Mouse (Mus musculus) lung, adult 2 months (tissue): ENCODE measurements around the gene Cep131. TPM values are rescaled to one million over a fixed set of nuclear protein-coding genes. Genes with fewer than 3 reads are reported as not detected.

Experiments
- DNase-seq: peaks from one replicate; pipeline ENCODE4 v3.0.0; 2022
- H3K4me1 ChIP-seq: fragments of 200-500 bp; 2 replicates; pipeline ENCODE4 v1.6.1; 2011; ENCODE audit warnings: low read length; ENCODE audit not compliant: control insufficient read depth, insufficient read depth
- H3K4me3 ChIP-seq: fragments of 200-500 bp; replicated peaks from 2 replicates; pipeline ENCODE3; 2011; ENCODE audit warnings: low read depth, mild to moderate bottlenecking, control low read depth, low read length; ENCODE audit errors: extremely low read depth
- CTCF ChIP-seq: fragments of 200-500 bp; IDR thresholded peaks from 2 replicates; pipeline ENCODE4 v1.5.1; 2011; ENCODE audit warnings: mild to moderate bottlenecking, low read length, control low read depth; ENCODE audit not compliant: insufficient read depth
- POLR2A ChIP-seq: fragments of 200-500 bp; IDR thresholded peaks from 2 replicates; pipeline ENCODE4 v1.6.1; 2011; ENCODE audit warnings: low read depth, mild to moderate bottlenecking, control low read depth, low read length, borderline replicate concordance; ENCODE audit errors: extremely low read depth
- WGBS: fragments of 180-500 bp; shearing (Covaris S2); methylation state at CpG from one replicate; pipeline ENCODE4 v1.1.7; 2018; 5-methylcytosine and 5-hydroxymethylcytosine counted together
- polyA plus RNA-seq: library from polyadenylated mRNA; depleted of rRNA; stranded (reverse); fragments of >200 nt; gene quantifications from 2 replicates; pipeline ENCODE4 v1.2.3, GENCODE M21; 2012; rRNA removed

Gene Cep131
- 8.5 and 9.2 TPM in 2 replicates for polyA plus RNA-seq

- under 1% methylated on average over 42 of the region's 42 CpGs for WGBS
- H3K4me1 ChIP-seq = peaks cover 5% of the 10 kb centered on the region; the same call in 1 of the 2 replicates
These were observed at the start of gene Cep131 for GRCm38 (mm10) chr11:120086702-120087152. Cep131 (minus strand) TSS chr11:120086827.

DNA sequence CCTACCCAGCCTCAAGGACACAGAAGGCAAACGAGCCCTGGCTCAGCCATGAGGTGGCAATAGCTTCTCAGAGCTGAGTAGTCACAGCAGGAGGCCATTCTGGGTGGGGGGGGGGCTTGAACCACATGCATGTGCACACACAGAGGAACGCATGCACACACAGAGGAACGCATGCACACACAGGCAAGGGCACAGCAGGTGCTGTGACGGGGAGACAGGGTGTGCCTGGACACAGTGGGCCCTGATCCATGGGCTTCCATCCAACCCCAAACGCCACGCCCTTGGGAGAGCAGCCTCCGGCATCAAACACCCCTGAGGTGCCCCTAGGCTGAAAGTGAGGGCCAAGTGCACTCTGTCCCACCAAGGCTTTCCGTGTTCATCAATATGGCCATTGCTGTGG is 49.6 kb upstream of the Cep131 start:
- TF ChIP-seq CTCF = no peak
- no peak for TF ChIP-seq POLR2A
- no peak for DNase-seq
- 65% methylated on average over 8 of the region's 8 CpGs for WGBS
- Histone ChIP-seq H3K4me1 (peaks cover 14% of the 10 kb centered on the region), H3K4me3 (no peak overlapping the region)

More at GRCm38 (mm10) chr11:120086702-120087152, at the start of gene Cep131:
- no peak for TF ChIP-seq CTCF
- peak; percentile 17; the same call in 1 of the 2 replicates for TF ChIP-seq POLR2A
- peak within 1 kb of the TSS; percentile 78 for H3K4me3 ChIP-seq
- peak; percentile 99 for DNase-seq

DNA sequence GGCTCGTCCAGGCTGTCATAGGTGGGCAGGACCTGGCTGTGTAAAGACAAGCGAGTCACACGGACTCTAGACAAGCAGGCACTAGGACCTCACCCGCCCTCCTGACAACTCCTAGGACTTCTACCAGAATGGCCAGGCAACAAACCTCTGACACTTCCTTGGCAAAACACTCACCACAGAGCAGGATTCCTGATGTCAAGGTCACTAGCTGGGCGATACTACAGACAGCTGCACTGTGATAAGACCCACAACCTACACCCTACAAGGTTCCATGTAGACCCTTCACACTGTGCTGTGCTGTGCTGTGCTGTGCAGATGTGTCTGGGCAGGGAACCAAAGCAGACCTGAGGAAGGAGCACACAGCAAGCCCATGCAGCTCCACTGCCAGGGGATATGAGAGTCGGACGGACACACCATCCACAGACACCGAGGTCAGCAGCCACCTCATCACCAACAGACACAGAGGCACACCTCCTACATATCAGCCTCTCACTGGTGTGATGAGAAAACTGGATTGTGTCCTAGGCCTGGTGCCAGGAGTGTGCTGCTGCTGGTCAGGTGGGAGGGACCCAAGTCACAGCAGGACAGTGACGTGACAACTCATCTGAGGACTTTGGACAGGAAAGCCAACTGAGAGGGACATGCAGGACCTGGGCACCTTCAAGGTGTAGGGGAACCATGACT is 48.4 kb upstream of the Cep131 start:
- H3K4me3 ChIP-seq = no peak overlapping the region
- WGBS = 76% methylated on average over 9 of the region's 9 CpGs
- DNase-seq = no peak
- H3K4me1 ChIP-seq = peaks cover 14% of the 10 kb centered on the region
- no peak for TF ChIP-seq POLR2A
- no peak for TF ChIP-seq CTCF

GRCm38 (mm10) chr11:120134148-120134547 is 47.5 kb upstream of the Cep131 start:
- 64% methylated on average over 5 of the region's 5 CpGs for WGBS
- Histone ChIP-seq H3K4me3 (no peak overlapping the region), H3K4me1 (peaks cover 14% of the 10 kb centered on the region)
- no peak for TF ChIP-seq CTCF
- no peak for DNase-seq

DNA sequence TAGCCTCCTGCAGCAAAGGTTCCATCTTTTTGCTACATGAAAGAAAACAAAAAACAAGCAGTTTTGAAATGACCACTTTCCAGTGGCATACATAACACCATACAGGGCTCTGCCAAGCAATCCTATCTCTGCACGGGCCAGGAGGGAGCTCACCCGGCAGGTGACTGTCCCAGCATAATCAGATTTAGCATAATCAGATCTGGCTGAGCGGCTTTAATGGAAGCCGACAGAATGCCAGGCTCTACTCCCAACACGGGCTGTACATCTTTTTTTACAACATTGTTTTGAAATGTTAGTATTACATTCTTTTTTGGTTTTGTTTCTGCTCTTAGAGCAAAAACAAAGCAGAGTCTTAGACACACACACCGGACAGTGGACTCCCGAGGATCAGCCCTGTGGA is 42.7 kb upstream of the Cep131 start:
- H3K4me3 ChIP-seq = no peak overlapping the region
- DNase-seq = no peak
- TF ChIP-seq CTCF (no peak), POLR2A (no peak)
- H3K4me1 ChIP-seq = no peaks in the 10 kb centered on the region
- WGBS = 87% methylated on average over 7 of the region's 7 CpGs

DNA sequence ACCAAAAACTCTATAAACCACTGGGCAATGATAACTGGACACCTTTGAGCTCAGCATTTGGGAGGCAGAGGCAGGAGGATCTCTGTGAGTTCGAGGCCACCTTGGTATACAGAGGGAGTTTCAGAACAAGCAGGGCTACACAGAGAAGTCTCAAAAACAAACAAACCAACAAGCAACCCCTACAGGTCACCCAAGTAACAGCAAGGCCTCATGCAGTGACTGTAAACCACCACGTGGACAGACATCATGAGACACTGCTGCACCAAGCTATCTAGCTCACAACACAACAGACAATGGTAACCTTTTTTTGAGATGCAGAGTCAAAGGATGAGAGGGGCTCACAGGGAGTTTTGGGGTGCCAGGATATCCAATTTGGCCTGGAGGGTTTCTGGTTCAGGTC is 40.2 kb upstream of the Cep131 start:
- WGBS = 90% methylated on average over 2 of the region's 2 CpGs

DNA sequence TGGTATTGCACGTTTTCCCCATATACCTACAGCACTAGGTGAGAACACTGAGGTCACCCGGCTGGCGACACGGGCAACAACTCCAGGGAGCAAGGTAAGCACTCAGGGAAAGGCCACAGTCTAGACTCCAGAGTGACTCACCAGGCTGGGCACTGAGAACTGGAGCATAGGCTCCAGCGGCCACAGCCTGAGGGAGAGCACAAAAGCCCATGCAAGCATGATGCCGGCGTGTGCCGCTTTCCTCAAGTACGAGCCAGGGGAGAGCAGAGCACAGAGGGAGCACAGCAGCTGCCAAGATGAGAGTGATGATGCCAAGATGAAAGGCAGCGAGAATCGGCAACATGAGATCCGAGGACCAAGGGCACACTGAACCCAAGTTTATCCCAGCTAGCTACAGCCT is 35.5 kb upstream of the Cep131 start:
- TF ChIP-seq CTCF (no peak), POLR2A (no peak)
- WGBS = 81% methylated on average over 12 of the region's 12 CpGs
- Histone ChIP-seq H3K4me1 (no peaks in the 10 kb centered on the region), H3K4me3 (no peak overlapping the region)
- no peak for DNase-seq

More for the DNA sequence above, 40.2 kb upstream of the Cep131 start:
- DNase-seq = no peak
- TF ChIP-seq CTCF (no peak), POLR2A (no peak)
- no peaks in the 10 kb centered on the region for H3K4me1 ChIP-seq
- H3K4me3 ChIP-seq = no peak overlapping the region

DNA sequence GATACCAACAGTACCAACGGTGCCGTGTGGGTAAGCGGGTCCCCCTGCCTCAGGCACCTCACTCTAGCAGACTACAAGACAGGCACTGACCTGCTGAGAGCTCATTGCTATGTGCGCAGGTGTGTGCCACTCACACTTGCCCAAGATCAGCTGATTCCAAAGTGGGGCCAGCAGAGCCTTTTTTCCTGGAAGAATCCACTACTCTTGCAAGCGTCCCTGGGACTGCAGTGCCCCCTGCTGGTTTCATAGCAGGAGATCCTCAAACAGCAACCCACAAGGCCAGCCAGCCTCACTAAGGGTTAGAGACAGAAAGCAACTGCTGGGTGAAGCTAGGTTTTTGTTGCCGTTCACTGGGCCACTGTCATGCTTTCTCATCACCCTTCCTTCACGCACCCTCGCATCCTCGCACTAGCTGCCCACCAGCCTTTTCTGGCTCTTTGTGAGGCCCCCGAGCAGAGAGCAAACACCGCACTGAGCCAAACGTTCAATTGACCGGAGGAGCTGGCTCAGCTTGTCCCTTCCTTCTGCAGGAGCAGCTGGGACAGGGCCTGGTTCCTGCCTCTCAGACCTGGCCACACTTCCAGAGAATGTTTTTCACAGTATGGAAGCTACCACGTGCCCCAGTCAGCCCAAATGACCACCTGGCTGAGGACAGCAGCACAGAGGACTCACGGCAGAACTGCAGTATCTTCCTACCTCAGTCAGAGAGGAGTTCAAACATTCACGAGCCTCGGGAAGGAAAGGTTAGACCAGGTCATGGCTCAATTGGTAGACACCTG is 34.2 kb upstream of the Cep131 start:
- 79% methylated on average over 17 of the region's 17 CpGs for WGBS
- H3K4me1 ChIP-seq = no peaks in the 10 kb centered on the region
- DNase-seq = peak; percentile 68
- TF ChIP-seq POLR2A (no peak), CTCF (peak; percentile 71)
- H3K4me3 ChIP-seq = no peak overlapping the region

- no peak overlapping the region for H3K4me3 ChIP-seq
- 72% methylated on average over 10 of the region's 10 CpGs for WGBS
These were observed 33.4 kb upstream of the Cep131 start for GRCm38 (mm10) chr11:120119936-120120541.

More at GRCm38 (mm10) chr11:120119936-120120541, 33.4 kb upstream of the Cep131 start:
- DNase-seq = no peak
- TF ChIP-seq CTCF (no peak), POLR2A (no peak)
- no peaks in the 10 kb centered on the region for H3K4me1 ChIP-seq
